Comparison of ENCODE assay signal across 8 mouse cellular contexts in the genomic region with DNA sequence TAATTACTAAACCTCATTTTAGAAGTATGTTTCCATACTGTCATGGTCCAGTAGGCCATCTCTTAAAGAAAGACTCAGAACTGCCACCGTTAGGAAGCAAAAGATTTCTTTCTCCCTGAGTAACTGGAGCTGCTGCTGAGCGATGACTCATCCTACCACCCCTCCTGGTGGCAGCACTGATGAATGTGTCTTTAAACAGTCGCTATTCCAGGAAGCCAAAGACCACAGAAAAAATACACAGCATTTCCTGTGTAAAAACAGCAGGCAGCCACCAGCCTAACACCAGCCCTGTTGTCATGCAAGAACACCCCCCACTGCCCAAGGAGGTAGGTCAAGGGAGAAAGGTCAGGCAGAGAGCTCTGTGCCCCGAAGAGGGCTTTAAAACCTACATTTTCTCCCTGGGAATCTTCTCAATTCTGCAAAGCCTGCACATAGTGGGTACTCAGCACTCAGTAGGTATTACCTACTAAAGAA.
DNase-seq lines count a peak whose midpoint lies in the region; ATAC-seq lines count a peak whose summit lies in the region.

No protein-coding gene starts in this region.

- peak; percentile 61 for DNase-seq in layer of hippocampus, adult 11-12 months (ENCODE audit: low spot score)
- DNase-seq in layer of hippocampus, adult 9-10 months (ENCODE audit: low spot score) = no peak
- DNase-seq in embryo, embryonic 11 days = peak; percentile 80
- peak; percentile 58 to 60 for DNase-seq in heart, adult 9 months (ENCODE audit: low spot score in 2 of 2)
- peak; percentile 86 for DNase-seq in kidney, adult 9 months

- H3K27me3 ChIP-seq in limb, embryonic 13.5 days = peaks cover 10% of the 10 kb centered on the region; the same call in 1 of the 2 replicates
- H3K27me3 ChIP-seq in midbrain, embryonic 13.5 days = no peaks in the 10 kb centered on the region
- no peaks in the 10 kb centered on the region for H3K27me3 ChIP-seq in stomach, embryonic 15.5 days (replicated peaks)

- peaks cover 34% of the 10 kb centered on the region for H3K4me1 ChIP-seq in limb, embryonic 13.5 days
- peaks cover 36% of the 10 kb centered on the region for H3K4me1 ChIP-seq in midbrain, embryonic 13.5 days (replicated peaks)
- peaks cover 12% of the 10 kb centered on the region; the same call in 1 of the 2 replicates for H3K4me1 ChIP-seq in stomach, embryonic 15.5 days

- no peak overlapping the region for H3K4me3 ChIP-seq in limb, embryonic 13.5 days
- 0 out of 2 replicates have a peak overlapping the region, but pooled peaks have one; percentile 40 for H3K4me3 ChIP-seq in midbrain, embryonic 13.5 days (replicated peaks)
- H3K4me3 ChIP-seq in stomach, embryonic 15.5 days (replicated peaks) = peak overlapping the region; percentile 32; the same call in 1 of the 2 replicates

- H3K27ac ChIP-seq in limb, embryonic 13.5 days = peak overlapping the region; percentile 72; the same call in 1 of the 2 replicates
- H3K27ac ChIP-seq in midbrain, embryonic 13.5 days = peak overlapping the region; percentile 64; the same call in 1 of the 2 replicates
- H3K27ac ChIP-seq in stomach, embryonic 15.5 days = peak overlapping the region; percentile 65

- H3K9ac ChIP-seq in limb, embryonic 13.5 days = no peak overlapping the region
- H3K9ac ChIP-seq in midbrain, embryonic 13.5 days (replicated peaks) = no peak overlapping the region
- H3K9ac ChIP-seq in stomach, embryonic 15.5 days = no peak overlapping the region

- no peaks in the 10 kb centered on the region for H3K36me3 ChIP-seq in limb, embryonic 13.5 days
- no peaks in the 10 kb centered on the region for H3K36me3 ChIP-seq in midbrain, embryonic 13.5 days
- H3K36me3 ChIP-seq in stomach, embryonic 15.5 days = no peaks in the 10 kb centered on the region

- ATAC-seq in limb, embryonic 13.5 days (ENCODE audit: low FRiP score, low read depth) = peak; percentile 68
- ATAC-seq in midbrain, embryonic 13.5 days = peak; percentile 57
- ATAC-seq in stomach, embryonic 15.5 days (ENCODE audit: insufficient read depth, low FRiP score, low read depth) = peak; percentile 56

- no peaks in the 10 kb centered on the region for H3K9me3 ChIP-seq in limb, embryonic 13.5 days
- no peaks in the 10 kb centered on the region for H3K9me3 ChIP-seq in midbrain, embryonic 13.5 days
- no peaks in the 10 kb centered on the region for H3K9me3 ChIP-seq in stomach, embryonic 15.5 days

- peak overlapping the region; percentile 69 for H3K4me2 ChIP-seq in limb, embryonic 13.5 days (replicated peaks)
- H3K4me2 ChIP-seq in midbrain, embryonic 13.5 days (replicated peaks) = peak overlapping the region; percentile 60
- peak overlapping the region; percentile 60 for H3K4me2 ChIP-seq in stomach, embryonic 15.5 days

- 5% methylated on average over 4 of the region's 4 CpGs for WGBS in limb, embryonic 13.5 days
- WGBS in midbrain, embryonic 13.5 days = under 1% methylated on average over 4 of the region's 4 CpGs
- WGBS in stomach, embryonic 15.5 days = under 1% methylated on average over 4 of the region's 4 CpGs
